Mouse (Mus musculus): Measurements from ENCODE around the gene Tgfa. TPM values are rescaled to one million over a fixed set of nuclear protein-coding genes. Genes with fewer than 3 reads are reported as not detected.

Tgfa gene
- polyA plus RNA-seq, 1 experiment from 2014 or later, result 3.0 TPM

- Histone ChIP-seq H3K27ac (ENCODE audit: low read depth) (no peak overlapping the region), H3K9me3 (ENCODE audit: low read length) (no peaks in the 10 kb centered on the region), H3K27me3 (ENCODE audit: insufficient read depth, low read length) (no peaks in the 10 kb centered on the region), H3K4me3 (ENCODE audit: low read depth, low read length) (no peak overlapping the region), H3K36me3 (replicated peaks; ENCODE audit: insufficient read depth, low read length) (no peaks in the 10 kb centered on the region), H3K4me1 (ENCODE audit: insufficient read depth) (peaks cover 8% of the 10 kb centered on the region), H3K4me2 (ENCODE audit: low read depth, low read length) (no peak overlapping the region), H3K9ac (replicated peaks) (no peak overlapping the region)
- TF ChIP-seq CTCF (IDR thresholded peaks at IDR 0.05; ENCODE audit: low read depth) (no peak), EP300 (IDR thresholded peaks at IDR 0.05; ENCODE audit: low read depth) (no peak)
- ATAC-seq (no peak), DNase-seq (no peak)
- WGBS (ENCODE audit: insufficient replicate concordance), result 80% methylated on average over 9 of the region's 9 CpGs
These were observed 13.0 kb upstream of the Tgfa start for GRCm38 (mm10) chr6:86182016-86182415.

- Histone ChIP-seq H3K4me1 (ENCODE audit: insufficient read depth) (peaks cover 4% of the 10 kb centered on the region; the same call in 1 of the 2 replicates), H3K9ac (replicated peaks) (no peak overlapping the region), H3K4me2 (ENCODE audit: low read depth, low read length) (no peak overlapping the region), H3K4me3 (ENCODE audit: low read depth, low read length) (no peak overlapping the region), H3K36me3 (replicated peaks; ENCODE audit: insufficient read depth, low read length) (no peaks in the 10 kb centered on the region), H3K27ac (ENCODE audit: low read depth) (no peak overlapping the region), H3K9me3 (ENCODE audit: low read length) (no peaks in the 10 kb centered on the region), H3K27me3 (ENCODE audit: insufficient read depth, low read length) (no peaks in the 10 kb centered on the region)
- ATAC-seq, result no peak
- TF ChIP-seq CTCF (IDR thresholded peaks at IDR 0.05; ENCODE audit: low read depth) (no peak), EP300 (IDR thresholded peaks at IDR 0.05; ENCODE audit: low read depth) (no peak)
- WGBS (ENCODE audit: insufficient replicate concordance), result 69% methylated on average over 5 of the region's 5 CpGs
- no peak for DNase-seq
These were observed 12.4 kb upstream of the Tgfa start for GRCm38 (mm10) chr6:86182626-86183025.

- TF ChIP-seq CTCF (IDR thresholded peaks at IDR 0.05; ENCODE audit: low read depth) (peak; percentile 14; the same call in 1 of the 2 replicates), EP300 (IDR thresholded peaks at IDR 0.05; ENCODE audit: low read depth) (no peak)
- ATAC-seq (peak; percentile 60), DNase-seq (no peak)
- H3K27me3 ChIP-seq (ENCODE audit: insufficient read depth, low read length), result no peaks in the 10 kb centered on the region
- H3K9ac ChIP-seq (replicated peaks), result no peak overlapping the region
- H3K9me3 ChIP-seq (ENCODE audit: low read length), result no peaks in the 10 kb centered on the region
- no peaks in the 10 kb centered on the region for H3K36me3 ChIP-seq (replicated peaks; ENCODE audit: insufficient read depth, low read length)
- H3K4me3 ChIP-seq (ENCODE audit: low read depth, low read length), result no peak overlapping the region
- H3K4me1 ChIP-seq (ENCODE audit: insufficient read depth), result no peaks in the 10 kb centered on the region; the same call in 1 of the 2 replicates
- H3K27ac ChIP-seq (ENCODE audit: low read depth), result 0 out of 2 replicates have a peak overlapping the region, but pooled peaks have one; percentile 18
- H3K4me2 ChIP-seq (ENCODE audit: low read depth, low read length), result no peak overlapping the region
- 43% methylated on average over 14 of the region's 14 CpGs for WGBS (ENCODE audit: insufficient replicate concordance)
These were observed 8.7 kb upstream of the Tgfa start for GRCm38 (mm10) chr6:86186106-86186955.

DNA sequence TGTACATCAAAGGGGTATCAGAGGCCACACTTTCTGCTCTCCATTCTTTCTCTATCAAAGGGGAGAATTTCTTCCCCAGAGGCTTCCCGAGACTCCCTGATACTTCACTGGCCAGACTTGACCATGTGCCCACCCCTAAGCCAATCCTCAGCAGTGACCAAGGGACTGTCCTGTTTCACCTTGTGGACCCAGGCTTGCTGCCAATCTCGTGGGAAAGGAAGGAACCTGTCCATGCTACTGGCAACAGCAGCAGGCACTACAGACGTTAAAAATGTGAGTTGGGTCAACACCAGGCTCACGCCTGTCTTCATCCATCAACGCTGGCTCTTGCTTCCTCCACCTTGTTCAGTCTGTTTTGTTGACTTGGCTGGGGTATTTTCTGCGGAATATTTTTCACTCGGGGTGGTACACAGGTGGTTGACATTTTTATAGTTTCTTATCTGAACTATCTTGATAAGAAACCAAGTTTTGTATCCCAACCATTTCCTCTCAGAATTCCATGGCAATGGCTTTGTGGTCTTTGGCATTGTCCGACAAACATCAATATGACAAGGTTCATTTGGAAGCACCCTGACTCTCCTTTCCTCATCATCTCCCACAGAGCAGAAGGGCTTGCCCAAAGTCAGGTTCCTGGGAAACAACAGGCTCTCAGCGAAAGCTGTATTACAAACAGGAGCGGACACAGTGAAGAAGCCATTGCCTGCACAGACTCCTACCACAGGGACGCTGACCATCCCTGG lies 6.1 kb upstream of the Tgfa start:
- WGBS (ENCODE audit: insufficient replicate concordance), result 61% methylated on average over 11 of the region's 11 CpGs
- Histone ChIP-seq H3K9me3 (ENCODE audit: low read length) (no peaks in the 10 kb centered on the region), H3K4me3 (ENCODE audit: low read depth, low read length) (no peak overlapping the region), H3K27me3 (ENCODE audit: insufficient read depth, low read length) (no peaks in the 10 kb centered on the region), H3K4me1 (ENCODE audit: insufficient read depth) (no peaks in the 10 kb centered on the region; the same call in 1 of the 2 replicates), H3K36me3 (replicated peaks; ENCODE audit: insufficient read depth, low read length) (no peaks in the 10 kb centered on the region), H3K9ac (replicated peaks) (no peak overlapping the region), H3K27ac (ENCODE audit: low read depth) (no peak overlapping the region), H3K4me2 (ENCODE audit: low read depth, low read length) (no peak overlapping the region)
- ATAC-seq (no peak), DNase-seq (no peak)
- TF ChIP-seq CTCF (IDR thresholded peaks at IDR 0.05; ENCODE audit: low read depth) (no peak), EP300 (IDR thresholded peaks at IDR 0.05; ENCODE audit: low read depth) (no peak)

GRCm38 (mm10) chr6:86190622-86191021 lies 4.4 kb upstream of the Tgfa start:
- H3K9ac ChIP-seq (replicated peaks), result no peak overlapping the region
- 84% methylated on average over 3 of the region's 3 CpGs for WGBS (ENCODE audit: insufficient replicate concordance)
- TF ChIP-seq EP300 (IDR thresholded peaks at IDR 0.05; ENCODE audit: low read depth) (no peak), CTCF (IDR thresholded peaks at IDR 0.05; ENCODE audit: low read depth) (no peak)
- H3K27me3 ChIP-seq (ENCODE audit: insufficient read depth, low read length), result peaks cover 14% of the 10 kb centered on the region
- ATAC-seq (no peak), DNase-seq (no peak)
- no peak overlapping the region for H3K4me2 ChIP-seq (ENCODE audit: low read depth, low read length)
- no peaks in the 10 kb centered on the region for H3K9me3 ChIP-seq (ENCODE audit: low read length)
- no peak overlapping the region for H3K27ac ChIP-seq (ENCODE audit: low read depth)
- no peaks in the 10 kb centered on the region; the same call in 1 of the 2 replicates for H3K4me1 ChIP-seq (ENCODE audit: insufficient read depth)
- H3K36me3 ChIP-seq (replicated peaks; ENCODE audit: insufficient read depth, low read length), result no peaks in the 10 kb centered on the region
- H3K4me3 ChIP-seq (ENCODE audit: low read depth, low read length), result no peak overlapping the region

GRCm38 (mm10) chr6:86192978-86193377 lies 2.0 kb upstream of the Tgfa start:
- no peak overlapping the region for H3K4me2 ChIP-seq (ENCODE audit: low read depth, low read length)
- H3K36me3 ChIP-seq (replicated peaks; ENCODE audit: insufficient read depth, low read length), result no peaks in the 10 kb centered on the region
- ATAC-seq (no peak), DNase-seq (no peak)
- H3K4me1 ChIP-seq (ENCODE audit: insufficient read depth), result peaks cover 7% of the 10 kb centered on the region; the same call in 1 of the 2 replicates
- no peak overlapping the region for H3K27ac ChIP-seq (ENCODE audit: low read depth)
- no peak overlapping the region for H3K4me3 ChIP-seq (ENCODE audit: low read depth, low read length)
- H3K27me3 ChIP-seq (ENCODE audit: insufficient read depth, low read length), result peaks cover 25% of the 10 kb centered on the region
- WGBS (ENCODE audit: insufficient replicate concordance), result 67% methylated on average over 3 of the region's 3 CpGs
- no peak overlapping the region for H3K9ac ChIP-seq (replicated peaks)
- no peaks in the 10 kb centered on the region for H3K9me3 ChIP-seq (ENCODE audit: low read length)
- no peak for TF ChIP-seq EP300 (IDR thresholded peaks at IDR 0.05; ENCODE audit: low read depth)
- no peak for TF ChIP-seq CTCF (IDR thresholded peaks at IDR 0.05; ENCODE audit: low read depth)

Data from liver, postnatal 0 days (tissue).